In the genomic region with DNA sequence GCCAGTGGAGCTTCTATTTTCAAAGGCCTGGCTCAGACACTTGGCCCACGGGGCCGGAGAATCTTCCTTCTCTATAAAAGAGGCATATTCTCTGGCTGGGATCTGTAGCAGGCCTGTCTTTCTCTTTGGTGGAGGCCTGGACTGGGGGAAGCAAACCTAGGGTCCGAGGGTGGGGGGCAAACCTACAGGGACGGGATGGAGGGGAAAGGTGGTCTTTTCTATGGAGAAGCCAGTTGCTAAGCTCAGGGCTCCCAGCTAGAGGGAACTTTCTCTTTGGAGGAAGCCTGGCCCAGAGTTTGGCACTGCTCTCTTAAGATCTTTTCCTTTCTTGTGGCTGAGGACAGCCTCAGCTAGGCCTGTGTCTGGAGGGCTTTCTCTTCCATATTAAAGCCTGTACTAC, we compare ENCODE assay signal across 8 mouse cellular contexts. TPM values are rescaled to one million over a fixed set of nuclear protein-coding genes. Genes with fewer than 3 reads are reported as not detected.
A peak's percentile ranks its signal among the peaks of the same experiment; 100 is the strongest.
DNase-seq lines count a peak whose midpoint lies in the region; ATAC-seq and TF ChIP-seq lines count a peak whose summit lies in the region.

No protein-coding gene starts in this region.

- peaks cover 9% of the 10 kb centered on the region; the same call in 1 of the 2 replicates for H3K4me1 ChIP-seq in lung, embryonic 14.5 days (ENCODE audit: insufficient read depth)
- 0 out of 2 replicates have a peak, but pooled peaks cover 2% of the 10 kb centered on the region for H3K4me1 ChIP-seq in embryonic fibroblast, embryonic 13.5 days (ENCODE audit: control insufficient read depth, insufficient read depth, low read length)
- peaks cover 12% of the 10 kb centered on the region for H3K4me1 ChIP-seq in intestine, embryonic 16.5 days (ENCODE audit: control insufficient read depth, insufficient read depth, low read length)
- peaks cover 4% of the 10 kb centered on the region; the same call in 1 of the 2 replicates for H3K4me1 ChIP-seq in neural tube, embryonic 14.5 days (ENCODE audit: control insufficient read depth, insufficient read depth, low read length)

- H3K4me2 ChIP-seq in lung, embryonic 14.5 days = peak overlapping the region; percentile 48
- peak overlapping the region; percentile 58 for H3K4me2 ChIP-seq in intestine, embryonic 16.5 days (ENCODE audit: low read depth, low read length)
- H3K4me2 ChIP-seq in neural tube, embryonic 14.5 days (ENCODE audit: low read depth, low read length) = peak overlapping the region; percentile 57

- no peak for TF ChIP-seq CTCF in lung, embryonic 14.5 days (IDR thresholded peaks at IDR 0.05; ENCODE audit: low read depth)
- no peak for TF ChIP-seq CTCF in embryonic fibroblast, embryonic 13.5 days (IDR thresholded peaks at IDR 0.05; ENCODE audit: borderline replicate concordance, insufficient read depth, low read length)

- 47% methylated on average over 4 of the region's 4 CpGs for WGBS in lung, embryonic 14.5 days
- 47% methylated on average over 4 of the region's 4 CpGs for WGBS in intestine, embryonic 16.5 days
- WGBS in neural tube, embryonic 14.5 days = 53% methylated on average over 4 of the region's 4 CpGs

- H3K4me3 ChIP-seq in lung, embryonic 14.5 days (ENCODE audit: low read depth, low read length) = peak overlapping the region; percentile 79
- H3K4me3 ChIP-seq in embryonic fibroblast, embryonic 13.5 days (ENCODE audit: insufficient read depth, low read length) = 0 out of 2 replicates have a peak overlapping the region, but pooled peaks have one; percentile 0
- peak overlapping the region; percentile 39 for H3K4me3 ChIP-seq in intestine, embryonic 16.5 days (ENCODE audit: low read length)
- peak overlapping the region; percentile 80 for H3K4me3 ChIP-seq in neural tube, embryonic 14.5 days (ENCODE audit: low read depth, low read length)

- no peak for DNase-seq in lung, embryonic 14.5 days
- DNase-seq in lung, postnatal 10 days = no peak
- DNase-seq in urinary bladder, postnatal 10 days (ENCODE audit: low spot score) = no peak
- no peak for DNase-seq in left cerebral cortex, adult 18-20 months (ENCODE audit: low spot score in 2 of 2)
- no peak for DNase-seq in lung, postnatal 36 days

- 0 out of 2 replicates have a peak overlapping the region, but pooled peaks have one; percentile 28 for H3K27ac ChIP-seq in lung, embryonic 14.5 days (ENCODE audit: low read depth)
- H3K27ac ChIP-seq in embryonic fibroblast, embryonic 13.5 days (ENCODE audit: insufficient read depth, low read length) = no peak overlapping the region
- peak overlapping the region; percentile 46; the same call in 1 of the 2 replicates for H3K27ac ChIP-seq in intestine, embryonic 16.5 days (ENCODE audit: low read length)
- H3K27ac ChIP-seq in neural tube, embryonic 14.5 days (ENCODE audit: low read depth, low read length) = peak overlapping the region; percentile 55; the same call in 1 of the 2 replicates

- no peaks in the 10 kb centered on the region for H3K9me3 ChIP-seq in lung, embryonic 14.5 days (ENCODE audit: low read depth, low read length)
- no peaks in the 10 kb centered on the region for H3K9me3 ChIP-seq in intestine, embryonic 16.5 days (ENCODE audit: control insufficient read depth, low read length)
- no peaks in the 10 kb centered on the region for H3K9me3 ChIP-seq in neural tube, embryonic 14.5 days (ENCODE audit: control insufficient read depth, low read length)

- peak; percentile 9; the same call in 1 of the 2 replicates for ATAC-seq in lung, embryonic 14.5 days (ENCODE audit: insufficient read depth)
- ATAC-seq in intestine, embryonic 16.5 days = no peak
- ATAC-seq in neural tube, embryonic 14.5 days (ENCODE audit: low read depth) = no peak

- H3K36me3 ChIP-seq in lung, embryonic 14.5 days (ENCODE audit: insufficient read depth) = 0 out of 2 replicates have a peak, but pooled peaks cover under 1% of the 10 kb centered on the region
- no peaks in the 10 kb centered on the region for H3K36me3 ChIP-seq in intestine, embryonic 16.5 days (ENCODE audit: control insufficient read depth, insufficient read depth, low read length)
- no peaks in the 10 kb centered on the region for H3K36me3 ChIP-seq in neural tube, embryonic 14.5 days (ENCODE audit: control insufficient read depth, insufficient read depth, low read length)

- H3K27me3 ChIP-seq in lung, embryonic 14.5 days (ENCODE audit: insufficient read depth, low read length) = no peaks in the 10 kb centered on the region
- H3K27me3 ChIP-seq in intestine, embryonic 16.5 days (replicated peaks; ENCODE audit: control insufficient read depth, insufficient read depth, low read length) = no peaks in the 10 kb centered on the region
- H3K27me3 ChIP-seq in neural tube, embryonic 14.5 days (ENCODE audit: control insufficient read depth, insufficient read depth, low read length) = no peaks in the 10 kb centered on the region

- no peak for TF ChIP-seq POLR2A in embryonic fibroblast, embryonic 13.5 days (IDR thresholded peaks at IDR 0.05; ENCODE audit: low read depth, low read length)

- peak overlapping the region; percentile 33 for H3K9ac ChIP-seq in lung, embryonic 14.5 days
- H3K9ac ChIP-seq in intestine, embryonic 16.5 days (ENCODE audit: low read depth, low read length) = peak overlapping the region; percentile 59
- peak overlapping the region; percentile 44 for H3K9ac ChIP-seq in neural tube, embryonic 14.5 days (replicated peaks; ENCODE audit: low read depth, low read length)

RNA-seq across cellular contexts. Expression of gene Aplf, which starts 0.7 kb away (rescaled TPM):
- 14.6 and 15.4 TPM in 2 replicates for polyA plus RNA-seq in lung, embryonic 14.5 days (2014; fragmentation: Nextera tagmentation; extraction: Ambion mirVana)
- 8.8 and 9.7 TPM in 2 replicates for polyA plus RNA-seq in embryonic fibroblast, embryonic 13.5 days (2011; ENCODE audit: insufficient read length, low read depth, missing spikeins)
- polyA plus RNA-seq in intestine, embryonic 16.5 days (2015; fragmentation: Nextera tagmentation; extraction: Ambion mirVana) = 13.0 and 14.2 TPM in 2 replicates
- 9.7 and 10.2 TPM in 2 replicates for polyA plus RNA-seq in neural tube, embryonic 14.5 days (2014; fragmentation: Nextera tagmentation; extraction: Ambion mirVana)
- total RNA-seq in left cerebral cortex, adult 18-20 months (2021) = 1 to 10 TPM; 9.2 to 9.8 TPM

RNA-seq across cellular contexts. Expression of gene Efcc1, which starts 58.0 kb away (rescaled TPM):
- 3.4 and 3.8 TPM in 2 replicates for polyA plus RNA-seq in lung, embryonic 14.5 days (2014; fragmentation: Nextera tagmentation; extraction: Ambion mirVana)
- not detected in 2 replicates for polyA plus RNA-seq in embryonic fibroblast, embryonic 13.5 days (2011; ENCODE audit: insufficient read length, low read depth, missing spikeins)
- 0.69 and 0.73 TPM in 2 replicates for polyA plus RNA-seq in intestine, embryonic 16.5 days (2015; fragmentation: Nextera tagmentation; extraction: Ambion mirVana)
- polyA plus RNA-seq in neural tube, embryonic 14.5 days (2014; fragmentation: Nextera tagmentation; extraction: Ambion mirVana) = 4.6 TPM in 2 replicates
- 1 to 10 TPM; 4.9 to 5.6 TPM for total RNA-seq in left cerebral cortex, adult 18-20 months (2021)

Comparison
In these comparisons a context has a peak if more than half of its experiments do, and no peak if none do; other contexts are left out.
1. H3K4me3 ChIP-seq: peak in every context shown above with its lines; median percentile 80 in neural tube, embryonic 14.5 days; 79 in lung, embryonic 14.5 days; 39 in intestine, embryonic 16.5 days; 0 in embryonic fibroblast, embryonic 13.5 days.